Mouse (Mus musculus) urinary bladder, postnatal 36 days (tissue): Measurements from ENCODE around the gene Smdt1.
A peak's percentile ranks its signal among the peaks of the same experiment; 100 is the strongest.
"Not testable (repeated sequence)": the region's sequence is repeated elsewhere in the genome, so short reads cannot be mapped to it uniquely, and the experiment has no call there.

Experiments
- DNase-seq, 2 experiments: peaks; one replicate each; pipeline ENCODE4 v3.0.0; 2022; ENCODE audit warnings: low spot score in 2 of 2, mixed read lengths in 1 of 2

The Smdt1 gene

GRCm38 (mm10) chr15:82343368-82344287 lies 4.9 kb downstream of the Smdt1 start:
- no peak for DNase-seq

DNA sequence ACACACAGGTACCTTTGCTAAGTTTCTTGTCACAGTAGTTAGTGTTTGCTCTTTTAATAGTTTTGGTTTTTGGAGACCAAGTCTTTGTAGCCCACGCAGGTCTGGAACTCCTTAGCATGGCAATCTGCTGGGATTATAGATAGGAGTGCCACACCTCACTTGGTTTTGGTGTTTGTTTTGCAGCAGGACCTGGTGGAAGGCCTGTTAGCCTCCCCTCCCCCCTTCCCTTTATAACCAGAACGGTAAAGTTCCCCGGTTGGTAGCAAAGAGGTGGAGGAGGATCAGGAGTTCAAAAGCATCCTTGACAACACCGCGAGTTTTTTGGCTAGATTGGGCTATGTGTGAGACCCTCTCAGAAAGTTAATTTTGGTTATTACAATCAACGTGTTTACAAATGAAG lies 6.2 kb downstream of the Smdt1 start:
- no peak for DNase-seq

- DNase-seq, result peak; percentile 95 to 98
These were observed 7.2 kb downstream of the Smdt1 start for GRCm38 (mm10) chr15:82345820-82346470.

DNA sequence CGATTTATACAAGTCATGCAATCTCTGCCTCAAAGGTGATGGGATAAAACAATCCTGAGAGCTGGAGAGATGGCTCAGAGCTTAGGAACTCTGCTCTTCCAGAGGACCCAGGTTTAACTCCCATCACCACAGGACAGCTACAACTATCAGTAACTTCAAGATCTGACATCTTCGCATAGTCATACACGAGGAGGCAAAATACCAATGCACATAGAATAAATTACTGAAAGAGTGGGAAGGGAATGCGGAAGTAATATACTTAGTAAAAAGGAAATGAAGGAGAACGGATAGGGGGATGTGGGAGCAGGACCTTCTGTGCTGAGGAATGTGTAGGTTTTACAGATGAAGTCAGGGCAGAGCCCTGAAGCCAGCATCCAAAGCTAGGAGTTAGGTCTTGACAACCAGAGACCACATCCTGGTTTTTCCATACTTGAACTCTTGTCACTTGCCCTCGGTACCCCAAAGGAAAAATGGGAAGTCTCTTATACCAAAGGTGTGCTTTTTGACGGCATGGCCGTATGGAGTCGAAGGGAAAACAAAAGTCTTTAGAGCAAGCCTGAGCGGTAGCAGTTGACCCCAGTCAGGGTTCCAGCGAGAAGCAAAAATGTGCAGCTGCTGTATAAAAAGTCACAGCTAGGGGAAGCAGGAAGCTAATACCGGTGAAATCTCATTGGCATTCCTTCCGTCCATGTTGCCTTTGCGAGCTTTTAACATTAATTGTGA lies 8.0 kb downstream of the Smdt1 start:
- no peak for DNase-seq

GRCm38 (mm10) chr15:82347303-82347676 lies 8.5 kb downstream of the Smdt1 start:
- DNase-seq, result no peak

- DNase-seq, result no peak
These were observed 9.1 kb downstream of the Smdt1 start for GRCm38 (mm10) chr15:82347852-82348251.

- no peak for DNase-seq
These were observed 9.7 kb downstream of the Smdt1 start for GRCm38 (mm10) chr15:82348258-82348998.

DNA sequence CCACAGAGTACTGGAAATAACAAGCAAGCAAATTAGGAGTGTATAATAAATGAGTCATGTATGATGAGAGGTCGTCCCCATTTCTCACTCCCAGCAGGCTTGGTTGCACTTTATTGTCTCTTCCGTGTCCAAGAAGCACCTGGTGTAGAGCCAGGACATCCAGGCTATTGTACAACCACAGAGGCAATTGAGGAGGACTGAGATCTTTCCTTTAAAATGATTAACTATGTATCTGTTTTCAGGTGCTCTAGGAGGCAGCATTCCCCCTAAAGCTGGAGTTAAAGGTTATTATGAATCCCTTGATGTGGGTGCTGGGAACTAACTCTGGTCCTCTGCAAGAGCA lies 10.2 kb downstream of the Smdt1 start:
- no peak for DNase-seq

GRCm38 (mm10) chr15:82350349-82350748 lies 11.6 kb downstream of the Smdt1 start:
- DNase-seq, result no peak

DNA sequence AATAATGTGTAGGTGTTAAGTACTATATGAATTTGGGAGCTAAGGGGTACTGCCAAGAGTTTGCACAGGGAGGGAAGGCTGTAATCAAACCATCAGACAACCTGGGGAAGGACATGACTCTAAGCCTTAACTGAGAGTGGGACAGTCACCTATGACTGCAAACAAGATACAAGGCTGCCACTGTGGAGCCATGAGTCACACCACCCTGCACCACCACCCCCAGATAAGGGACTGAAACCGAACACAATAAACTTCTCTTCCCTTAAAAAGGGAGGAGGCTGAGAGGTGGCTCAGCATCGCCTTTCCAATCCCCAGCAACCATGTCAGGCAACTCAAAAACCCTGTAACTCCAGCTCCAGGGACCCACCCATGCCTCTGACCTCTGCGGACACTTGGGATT lies 12.7 kb downstream of the Smdt1 start:
- no peak for DNase-seq

DNA sequence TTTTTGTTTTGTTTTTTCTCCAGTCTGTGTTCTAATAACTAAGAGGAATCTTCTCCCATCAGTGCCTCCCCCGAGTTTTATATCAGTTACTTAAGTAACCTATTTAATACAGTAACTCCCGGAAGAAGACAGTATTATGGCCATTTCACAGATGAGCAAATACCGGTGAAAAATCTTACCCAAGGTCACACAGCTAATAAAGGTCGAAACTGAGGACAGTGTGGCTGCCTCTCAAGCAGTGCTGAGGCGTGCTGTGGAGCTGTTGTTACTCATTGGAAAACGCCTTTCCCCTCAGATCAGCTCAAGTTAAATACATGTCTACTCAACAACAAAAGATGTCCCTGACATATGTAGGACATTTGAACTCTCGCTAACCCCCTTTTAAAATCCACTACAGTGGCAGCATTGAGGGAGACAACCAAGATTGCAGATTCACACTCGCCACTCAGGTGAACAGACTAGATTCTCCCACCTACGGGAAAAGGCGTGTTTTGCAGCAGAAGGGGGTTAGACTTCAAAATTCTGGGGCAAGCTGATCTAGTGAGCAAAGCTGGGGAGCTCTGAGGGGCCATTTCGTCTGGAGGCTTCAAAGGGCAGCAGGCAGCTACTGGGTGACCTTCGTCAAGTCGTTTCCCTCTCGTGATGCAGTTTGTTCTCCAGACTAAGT lies 14.5 kb downstream of the Smdt1 start:
- peak in 1 of 2 experiments; percentile 7 for DNase-seq

GRCm38 (mm10) chr15:82353745-82354113 lies 15.0 kb downstream of the Smdt1 start:
- no peak for DNase-seq

- DNase-seq, result peak; percentile 90 to 96
These were observed 15.6 kb downstream of the Smdt1 start, which contains the start of gene Ndufa6 for GRCm38 (mm10) chr15:82354126-82354945. TSS of gene Ndufa6 (minus strand) at chr15:82354322.

- no peak for DNase-seq
These were observed 19.9 kb downstream of the Smdt1 start for GRCm38 (mm10) chr15:82358431-82359260.

DNA sequence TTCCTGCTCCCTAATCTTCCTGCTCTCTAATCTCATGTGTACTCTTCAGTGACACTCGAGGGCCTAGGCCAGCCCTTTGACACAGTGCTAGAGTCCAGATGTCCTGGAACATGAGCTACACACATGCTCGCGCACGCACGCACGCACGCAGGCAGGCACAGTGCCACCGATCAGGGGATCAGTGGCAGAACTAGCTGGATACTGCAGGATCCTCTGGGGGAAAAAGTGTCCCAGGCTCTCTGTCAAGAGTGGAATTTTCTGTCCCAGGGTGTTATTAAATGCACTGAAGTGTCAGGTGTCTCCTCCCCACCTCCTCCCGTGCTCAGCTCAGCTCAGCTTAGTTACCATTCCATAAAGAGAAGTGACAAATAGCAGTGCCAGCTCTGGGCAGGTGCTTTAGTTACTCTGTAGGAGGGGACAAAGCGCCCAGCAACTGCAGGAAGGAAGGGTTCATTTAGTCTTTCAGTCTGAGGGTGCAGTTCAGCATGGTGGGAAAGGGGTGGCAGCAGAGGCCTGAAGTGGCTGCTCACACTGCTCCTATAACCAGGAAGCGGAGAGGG lies 22.8 kb downstream of the Smdt1 start:
- DNase-seq, result no peak

DNA sequence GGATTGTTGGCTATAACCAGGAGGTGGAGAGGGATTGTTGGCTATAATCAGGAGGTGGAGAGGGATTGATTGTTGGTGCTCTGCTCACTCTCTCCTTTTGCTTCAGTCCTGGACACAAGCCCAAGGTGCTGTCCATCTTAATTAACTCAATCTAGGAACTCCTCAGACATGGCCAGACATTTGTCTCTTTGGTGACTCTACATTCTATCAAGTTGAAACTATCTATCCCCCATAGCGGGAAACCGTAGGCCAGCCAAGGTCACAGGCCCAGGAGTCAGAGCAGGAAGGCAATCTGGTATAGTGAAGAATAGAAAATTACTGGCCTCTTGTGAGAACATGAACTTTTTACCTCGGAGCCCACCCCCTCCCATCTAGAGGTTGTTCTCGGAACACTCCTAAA lies 23.5 kb downstream of the Smdt1 start:
- no peak for DNase-seq

DNA sequence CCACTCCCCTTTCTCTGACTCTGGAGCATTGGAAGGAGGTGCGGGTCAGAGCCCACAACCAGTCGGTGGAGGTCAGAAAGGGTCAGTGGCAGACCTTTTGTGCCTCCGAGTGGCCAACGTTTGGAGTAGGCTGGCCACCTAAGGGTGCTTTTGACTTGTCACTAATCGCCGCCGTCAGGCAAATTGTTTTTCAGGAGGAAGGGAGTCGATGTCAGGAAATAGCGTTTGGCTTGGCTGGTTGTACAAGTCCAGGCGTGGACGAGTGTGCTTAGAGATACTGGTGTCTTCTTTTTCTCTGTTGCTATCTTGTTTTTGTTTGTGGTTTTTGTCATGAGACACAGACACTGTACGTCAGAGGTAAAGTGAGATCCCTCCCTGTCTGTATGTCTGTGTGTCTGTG lies 25.0 kb downstream of the Smdt1 start:
- not testable (repeated sequence) for DNase-seq

DNA sequence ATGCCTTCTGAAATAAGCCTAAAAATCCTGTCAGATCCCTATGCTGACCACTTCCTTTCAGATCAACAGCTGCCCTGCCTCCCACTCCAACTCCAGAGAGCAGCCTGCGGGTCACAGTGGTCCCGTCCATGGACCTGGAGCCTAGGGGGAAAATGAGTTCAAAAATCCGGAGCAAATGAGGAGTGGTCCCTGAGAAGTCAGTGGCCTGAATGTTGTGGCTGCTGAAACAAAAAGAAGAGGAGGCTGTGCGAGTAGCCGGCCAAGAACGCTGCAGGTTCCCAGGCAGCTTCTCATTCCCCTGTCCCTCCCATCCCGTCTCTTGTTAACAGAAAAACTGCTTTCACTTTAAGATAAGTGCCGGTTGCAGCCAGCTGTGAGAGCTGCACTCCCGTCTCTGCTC lies 25.8 kb downstream of the Smdt1 start:
- DNase-seq, result not testable (repeated sequence)

GRCm38 (mm10) chr15:82368146-82368545 lies 29.4 kb downstream of the Smdt1 start:
- DNase-seq, result no peak
